Mouse (Mus musculus): ENCODE measurements around the gene Dus1l. TPM values are rescaled to one million over a fixed set of nuclear protein-coding genes. Genes with fewer than 3 reads are reported as not detected.
A peak's percentile ranks its signal among the peaks of the same experiment; 100 is the strongest.
"Not testable (repeated sequence)": the region's sequence is repeated elsewhere in the genome, so short reads cannot be mapped to it uniquely, and the experiment has no call there.

Gene Dus1l
- 74.0 and 80.9 TPM in 2 replicates for polyA plus RNA-seq (2015; fragmentation: Nextera tagmentation; extraction: Ambion mirVana)

DNA sequence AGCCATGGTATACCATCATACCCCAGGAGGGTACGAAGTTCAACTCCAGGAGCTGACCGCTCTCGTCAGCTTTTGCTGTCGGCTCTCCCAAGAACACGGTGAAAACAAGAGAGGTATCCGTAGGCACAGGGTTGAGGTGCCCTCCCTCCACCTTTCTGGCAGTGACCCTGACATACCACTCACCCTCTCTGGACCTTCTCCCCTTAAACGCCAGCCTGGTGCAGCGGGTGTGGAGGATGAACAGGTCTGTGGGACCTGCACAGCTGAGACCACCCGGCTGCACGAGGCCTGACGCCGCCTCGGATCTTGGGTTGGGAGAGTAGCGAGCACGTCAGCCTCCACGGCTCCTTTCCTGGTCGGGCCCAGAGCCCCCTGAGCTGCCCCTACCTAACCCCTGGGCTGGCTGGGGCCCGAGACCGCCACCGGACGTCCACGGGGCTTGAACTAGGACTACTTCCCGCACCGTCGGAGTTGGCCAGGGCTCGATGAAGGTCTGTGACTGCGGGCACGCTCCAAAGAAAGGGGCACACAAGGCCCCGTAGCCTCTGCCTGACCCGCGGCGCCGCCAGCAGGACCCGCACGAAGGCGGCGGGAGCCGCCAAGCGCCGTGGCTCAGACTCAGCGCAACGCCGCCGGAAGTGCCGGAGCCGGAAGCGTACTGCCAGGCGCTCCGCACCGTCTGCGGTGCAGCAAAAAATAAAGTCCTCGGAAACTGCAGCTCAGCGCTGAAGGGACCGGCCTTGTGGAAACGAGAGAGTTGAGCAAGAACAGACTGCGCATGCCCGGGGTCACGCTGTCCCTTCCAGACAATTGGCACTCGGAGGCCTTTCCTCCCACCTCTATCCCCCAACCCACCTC lies at the start of gene Dus1l:
TSS of gene Dus1l (minus strand) at position 648 of the 858 bp plus-strand sequence.
- peaks cover 20% of the 10 kb centered on the region for H3K4me1 ChIP-seq (replicated peaks; ENCODE audit: control insufficient read depth, insufficient read depth, low read length)
- peak within 1 kb of the TSS; percentile 99 for H3K4me3 ChIP-seq (ENCODE audit: low read length)
- WGBS, result 1% methylated on average over 59 of the region's 59 CpGs
- H3K27ac ChIP-seq (ENCODE audit: low read length), result peak within 1 kb of the TSS; percentile 69
- H3K4me2 ChIP-seq (ENCODE audit: low read depth, low read length), result peak within 1 kb of the TSS; percentile 80
- peak; percentile 87 for ATAC-seq (ENCODE audit: low read depth)
- H3K9ac ChIP-seq (ENCODE audit: low read length), result peak within 1 kb of the TSS; percentile 98
- no peaks in the 10 kb centered on the region for H3K27me3 ChIP-seq (ENCODE audit: control insufficient read depth, insufficient read depth, low read depth, low read length)
- peaks cover 25% of the 10 kb centered on the region for H3K36me3 ChIP-seq (ENCODE audit: control insufficient read depth, insufficient read depth, low read length)
- no peaks in the 10 kb centered on the region for H3K9me3 ChIP-seq (ENCODE audit: control insufficient read depth, low read length)

DNA sequence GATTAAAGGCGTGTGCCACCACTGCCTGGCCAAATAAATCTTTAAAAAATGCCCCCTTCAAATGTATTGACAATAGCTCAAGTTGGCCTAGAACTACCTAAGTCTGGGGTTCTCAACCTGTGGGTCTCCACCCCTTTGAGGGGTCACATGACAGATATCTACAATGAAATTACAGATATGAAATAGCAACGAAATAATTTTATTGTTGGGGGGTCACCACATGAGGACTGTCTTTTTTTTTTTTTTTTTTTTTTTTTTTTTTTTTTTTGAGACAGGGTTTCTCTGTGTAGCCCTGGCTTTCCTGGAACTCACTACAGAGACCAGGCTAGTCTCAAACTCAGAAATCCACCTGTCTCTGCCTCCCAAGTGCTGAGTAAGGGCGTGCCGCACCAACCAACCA lies 48.1 kb upstream of the Dus1l start:
- no peaks in the 10 kb centered on the region for H3K36me3 ChIP-seq (ENCODE audit: control insufficient read depth, insufficient read depth, low read length)
- 90% methylated on average over 4 of the region's 4 CpGs for WGBS
- H3K9me3 ChIP-seq (ENCODE audit: control insufficient read depth, low read length), result no peaks in the 10 kb centered on the region
- no peak overlapping the region for H3K27ac ChIP-seq (ENCODE audit: low read length)
- H3K4me1 ChIP-seq (replicated peaks; ENCODE audit: control insufficient read depth, insufficient read depth, low read length), result no peaks in the 10 kb centered on the region
- no peak for ATAC-seq (ENCODE audit: low read depth)
- H3K4me2 ChIP-seq (ENCODE audit: low read depth, low read length), result no peak overlapping the region
- H3K4me3 ChIP-seq (ENCODE audit: low read length), result no peak overlapping the region
- no peak overlapping the region for H3K9ac ChIP-seq (ENCODE audit: low read length)
- H3K27me3 ChIP-seq (ENCODE audit: control insufficient read depth, insufficient read depth, low read depth, low read length), result no peaks in the 10 kb centered on the region

DNA sequence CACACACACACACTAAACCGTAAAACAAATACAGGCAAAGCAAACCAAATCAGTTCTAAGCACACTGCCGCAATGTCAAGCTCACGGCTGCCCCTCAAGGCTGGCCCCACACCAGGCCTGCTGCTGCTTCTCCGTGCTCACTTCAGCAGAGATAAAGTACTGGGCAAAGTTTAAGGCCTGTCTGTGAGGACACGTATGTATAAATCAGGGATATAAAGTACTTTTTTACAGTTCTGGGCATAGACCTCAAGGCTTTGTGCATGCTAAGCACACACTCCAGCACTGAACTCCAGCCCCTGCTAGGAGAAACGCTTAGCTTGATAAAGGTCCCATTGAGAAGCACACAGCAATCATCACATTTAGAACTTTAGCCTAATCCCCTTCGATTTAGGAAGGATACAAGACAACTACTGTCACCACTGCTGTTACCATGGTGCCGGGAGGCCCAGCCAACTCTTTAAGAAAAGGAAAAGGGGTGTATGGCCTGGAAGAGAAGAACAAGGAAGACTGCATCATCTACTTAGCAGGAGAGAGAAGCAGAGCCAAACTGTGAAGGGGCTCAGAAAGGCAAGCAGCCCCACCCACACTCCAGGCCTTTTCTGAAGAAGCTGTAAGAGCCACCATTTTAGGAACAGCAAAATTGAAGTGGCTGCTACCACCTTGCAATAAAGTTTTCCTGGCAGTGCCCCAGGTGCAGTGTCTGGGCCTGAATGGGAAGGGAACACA lies 37.5 kb upstream of the Dus1l start:
- 36% methylated on average over 8 of the region's 8 CpGs for WGBS
- peak overlapping the region; percentile 80 for H3K27ac ChIP-seq (ENCODE audit: low read length)
- no peaks in the 10 kb centered on the region for H3K9me3 ChIP-seq (ENCODE audit: control insufficient read depth, low read length)
- no peaks in the 10 kb centered on the region for H3K27me3 ChIP-seq (ENCODE audit: control insufficient read depth, insufficient read depth, low read depth, low read length)
- no peak overlapping the region for H3K4me2 ChIP-seq (ENCODE audit: low read depth, low read length)
- H3K4me3 ChIP-seq (ENCODE audit: low read length), result no peak overlapping the region
- ATAC-seq (ENCODE audit: low read depth), result peak; percentile 77
- H3K4me1 ChIP-seq (replicated peaks; ENCODE audit: control insufficient read depth, insufficient read depth, low read length), result peaks cover 4% of the 10 kb centered on the region
- H3K9ac ChIP-seq (ENCODE audit: low read length), result peak overlapping the region; percentile 17; the same call in 1 of the 2 replicates
- H3K36me3 ChIP-seq (ENCODE audit: control insufficient read depth, insufficient read depth, low read length), result no peaks in the 10 kb centered on the region

DNA sequence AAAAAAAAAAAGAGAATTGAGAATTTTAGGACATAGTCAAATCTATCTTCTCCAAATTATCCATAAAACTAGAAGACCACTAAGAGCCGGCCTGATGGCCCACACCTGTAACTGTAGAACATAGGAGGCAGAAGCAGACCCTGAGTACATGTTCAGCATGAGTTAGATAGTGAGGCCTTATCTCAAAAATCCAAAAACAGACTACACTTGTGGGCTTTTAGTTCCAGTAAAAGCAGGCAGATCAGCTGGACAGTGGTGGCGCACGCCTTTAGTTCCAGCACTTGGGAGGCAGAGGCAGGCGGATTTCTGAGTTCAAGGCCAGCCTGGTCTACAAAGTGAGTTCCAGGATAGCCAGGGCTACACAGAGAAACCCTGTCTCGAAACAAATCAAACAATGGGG lies 36.8 kb upstream of the Dus1l start:
- not testable (repeated sequence) for H3K36me3 ChIP-seq (ENCODE audit: control insufficient read depth, insufficient read depth, low read length); H3K9ac ChIP-seq (ENCODE audit: low read length); H3K27me3 ChIP-seq (ENCODE audit: control insufficient read depth, insufficient read depth, low read depth, low read length); H3K4me2 ChIP-seq (ENCODE audit: low read depth, low read length); ATAC-seq (ENCODE audit: low read depth); H3K4me3 ChIP-seq (ENCODE audit: low read length); H3K9me3 ChIP-seq (ENCODE audit: control insufficient read depth, low read length); H3K4me1 ChIP-seq (replicated peaks; ENCODE audit: control insufficient read depth, insufficient read depth, low read length)
- 89% methylated on average over 5 of the region's 5 CpGs for WGBS
- peak overlapping the region; percentile 80 for H3K27ac ChIP-seq (ENCODE audit: low read length)

DNA sequence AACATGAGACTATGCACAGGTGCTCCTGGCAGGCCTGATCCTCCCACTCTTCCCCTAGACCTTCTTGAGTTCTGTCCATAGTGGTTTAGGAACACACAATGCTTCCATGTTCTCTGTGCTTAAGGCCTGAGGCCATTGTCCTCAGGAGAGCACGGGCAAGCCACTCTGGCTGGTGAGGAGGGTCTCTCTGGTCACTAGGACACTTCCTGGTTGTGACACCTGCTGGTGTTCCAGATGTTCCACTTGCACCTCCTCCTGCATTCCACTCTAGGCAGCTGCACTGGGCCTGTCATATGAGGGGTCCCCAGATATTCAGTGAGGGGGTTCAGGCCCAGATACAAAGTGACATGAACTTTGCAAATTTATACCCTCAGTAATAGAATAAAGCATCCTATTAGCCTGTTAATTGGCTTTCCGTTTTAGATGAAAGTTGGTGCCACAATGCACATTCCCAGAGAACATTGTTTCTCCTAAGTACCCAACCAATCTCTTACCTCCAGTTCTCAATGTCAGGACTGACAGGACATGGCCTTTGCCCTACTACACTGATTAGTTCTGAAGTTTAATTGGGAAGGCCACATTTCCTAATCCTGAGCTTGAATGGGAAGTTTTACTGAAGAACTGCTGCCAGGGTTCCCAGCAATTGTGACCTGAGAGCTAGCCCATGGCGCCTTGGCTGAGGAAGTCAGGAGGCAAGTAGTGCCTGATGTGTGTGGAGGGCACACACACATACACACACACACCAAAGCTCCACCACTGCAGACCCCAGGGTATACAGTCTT lies 35.6 kb upstream of the Dus1l start:
- H3K27me3 ChIP-seq (ENCODE audit: control insufficient read depth, insufficient read depth, low read depth, low read length), result no peaks in the 10 kb centered on the region
- H3K4me2 ChIP-seq (ENCODE audit: low read depth, low read length), result no peak overlapping the region
- H3K4me1 ChIP-seq (replicated peaks; ENCODE audit: control insufficient read depth, insufficient read depth, low read length), result peaks cover 4% of the 10 kb centered on the region; the same call in 1 of the 2 replicates
- H3K4me3 ChIP-seq (ENCODE audit: low read length), result no peak overlapping the region
- no peaks in the 10 kb centered on the region for H3K36me3 ChIP-seq (ENCODE audit: control insufficient read depth, insufficient read depth, low read length)
- ATAC-seq (ENCODE audit: low read depth), result no peak
- no peak overlapping the region for H3K27ac ChIP-seq (ENCODE audit: low read length)
- WGBS, result 86% methylated on average over 3 of the region's 3 CpGs
- H3K9me3 ChIP-seq (ENCODE audit: control insufficient read depth, low read length), result no peaks in the 10 kb centered on the region
- no peak overlapping the region for H3K9ac ChIP-seq (ENCODE audit: low read length)

DNA sequence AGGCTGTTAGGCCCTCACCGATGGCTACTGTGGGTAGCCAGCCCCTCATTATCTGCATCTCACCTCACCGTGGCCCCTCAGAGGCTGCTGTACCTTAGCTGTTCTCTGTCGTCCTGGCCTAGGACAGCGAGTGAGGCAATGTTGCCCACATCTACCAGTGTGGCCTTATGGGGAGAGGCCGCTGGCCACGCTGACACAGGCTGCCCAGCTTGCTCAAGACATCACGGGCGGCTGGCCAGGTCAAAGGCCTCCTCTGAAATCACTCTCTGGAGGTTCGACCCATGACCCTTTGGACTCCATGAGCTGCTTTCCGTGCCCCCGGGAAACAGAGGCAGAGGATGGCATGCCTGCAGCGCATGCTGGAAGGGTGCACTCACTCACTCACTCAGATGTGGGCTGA lies 34.5 kb upstream of the Dus1l start:
- no peak for ATAC-seq (ENCODE audit: low read depth)
- peaks cover 4% of the 10 kb centered on the region; the same call in 1 of the 2 replicates for H3K4me1 ChIP-seq (replicated peaks; ENCODE audit: control insufficient read depth, insufficient read depth, low read length)
- WGBS, result 81% methylated on average over 12 of the region's 12 CpGs
- H3K27ac ChIP-seq (ENCODE audit: low read length), result no peak overlapping the region
- H3K9ac ChIP-seq (ENCODE audit: low read length), result no peak overlapping the region
- H3K36me3 ChIP-seq (ENCODE audit: control insufficient read depth, insufficient read depth, low read length), result no peaks in the 10 kb centered on the region
- no peak overlapping the region for H3K4me3 ChIP-seq (ENCODE audit: low read length)
- H3K27me3 ChIP-seq (ENCODE audit: control insufficient read depth, insufficient read depth, low read depth, low read length), result no peaks in the 10 kb centered on the region
- H3K9me3 ChIP-seq (ENCODE audit: control insufficient read depth, low read length), result no peaks in the 10 kb centered on the region
- no peak overlapping the region for H3K4me2 ChIP-seq (ENCODE audit: low read depth, low read length)

DNA sequence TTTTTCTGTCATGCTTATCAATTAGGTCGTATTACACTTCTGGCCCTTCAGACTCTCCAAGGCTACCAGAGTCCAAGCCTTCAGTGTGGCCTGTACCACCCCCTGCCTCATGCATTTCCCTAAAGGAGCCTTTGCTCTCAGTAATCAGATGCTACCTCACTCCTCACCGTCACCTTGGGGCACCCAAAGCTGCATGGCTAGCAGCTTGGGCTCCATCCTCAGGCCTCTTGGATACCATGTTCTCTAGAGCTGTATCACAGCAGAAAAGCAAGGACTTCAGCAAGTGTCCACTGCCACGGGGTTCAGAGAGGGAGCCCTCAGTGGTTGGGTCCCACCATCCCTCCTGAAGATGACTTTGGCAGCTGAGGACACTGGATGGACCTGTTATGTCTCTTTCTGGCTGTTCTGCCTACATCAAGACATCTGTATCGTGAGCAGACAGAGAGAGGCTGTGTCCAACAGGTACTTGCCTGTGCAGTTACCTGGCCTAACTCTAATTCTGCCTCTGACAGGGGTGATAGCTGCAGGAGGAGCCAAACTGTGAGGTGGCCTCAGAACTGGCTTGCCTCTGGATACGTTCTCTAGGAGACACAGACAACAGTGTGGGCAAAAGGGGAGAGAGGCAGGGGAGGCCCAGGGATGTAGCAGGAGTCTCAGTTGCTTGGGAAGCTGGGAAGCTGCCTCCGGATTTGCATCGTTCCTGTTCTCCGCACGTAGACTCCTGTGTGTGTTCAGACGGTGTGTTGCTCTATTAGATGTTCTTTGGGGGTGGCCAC lies 33.7 kb upstream of the Dus1l start:
- Histone ChIP-seq H3K27me3 (ENCODE audit: control insufficient read depth, insufficient read depth, low read depth, low read length) (no peaks in the 10 kb centered on the region), H3K27ac (ENCODE audit: low read length) (no peak overlapping the region), H3K9me3 (ENCODE audit: control insufficient read depth, low read length) (no peaks in the 10 kb centered on the region), H3K36me3 (ENCODE audit: control insufficient read depth, insufficient read depth, low read length) (no peaks in the 10 kb centered on the region), H3K4me2 (ENCODE audit: low read depth, low read length) (no peak overlapping the region), H3K9ac (ENCODE audit: low read length) (no peak overlapping the region), H3K4me1 (replicated peaks; ENCODE audit: control insufficient read depth, insufficient read depth, low read length) (peaks cover 10% of the 10 kb centered on the region), H3K4me3 (ENCODE audit: low read length) (no peak overlapping the region)
- 83% methylated on average over 10 of the region's 10 CpGs for WGBS
- no peak for ATAC-seq (ENCODE audit: low read depth)

DNA sequence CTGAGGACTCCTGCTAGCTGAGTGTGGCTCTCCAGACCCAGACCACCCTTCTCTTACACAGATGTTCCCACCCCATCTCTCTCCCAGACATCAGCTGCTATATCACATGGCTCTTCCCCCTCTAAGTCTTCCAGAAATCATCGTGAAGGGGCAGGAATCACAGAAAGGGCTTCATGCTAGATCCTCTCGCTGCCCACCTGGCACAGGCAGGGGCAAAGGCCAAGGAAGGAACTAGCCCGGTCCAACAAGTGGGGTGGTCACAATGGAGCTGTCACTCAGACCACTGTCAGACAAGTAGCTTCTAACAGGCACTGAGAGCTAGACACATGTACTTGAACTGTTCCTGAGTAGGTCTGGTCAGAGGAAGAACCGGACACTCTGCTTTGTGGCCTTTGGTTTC lies 32.2 kb upstream of the Dus1l start:
- no peak for ATAC-seq (ENCODE audit: low read depth)
- WGBS, result 81% methylated on average over 4 of the region's 4 CpGs

More for the DNA sequence above, 32.2 kb upstream of the Dus1l start:
- no peaks in the 10 kb centered on the region for H3K27me3 ChIP-seq (ENCODE audit: control insufficient read depth, insufficient read depth, low read depth, low read length)
- H3K4me2 ChIP-seq (ENCODE audit: low read depth, low read length), result no peak overlapping the region
- H3K9me3 ChIP-seq (ENCODE audit: control insufficient read depth, low read length), result no peaks in the 10 kb centered on the region
- no peak overlapping the region for H3K9ac ChIP-seq (ENCODE audit: low read length)
- H3K36me3 ChIP-seq (ENCODE audit: control insufficient read depth, insufficient read depth, low read length), result no peaks in the 10 kb centered on the region
- H3K27ac ChIP-seq (ENCODE audit: low read length), result no peak overlapping the region
- peaks cover 7% of the 10 kb centered on the region for H3K4me1 ChIP-seq (replicated peaks; ENCODE audit: control insufficient read depth, insufficient read depth, low read length)
- H3K4me3 ChIP-seq (ENCODE audit: low read length), result no peak overlapping the region

All from lung, embryonic 16.5 days (tissue).